25 mouse cellular contexts compared by ENCODE assay signal in the genomic region with DNA sequence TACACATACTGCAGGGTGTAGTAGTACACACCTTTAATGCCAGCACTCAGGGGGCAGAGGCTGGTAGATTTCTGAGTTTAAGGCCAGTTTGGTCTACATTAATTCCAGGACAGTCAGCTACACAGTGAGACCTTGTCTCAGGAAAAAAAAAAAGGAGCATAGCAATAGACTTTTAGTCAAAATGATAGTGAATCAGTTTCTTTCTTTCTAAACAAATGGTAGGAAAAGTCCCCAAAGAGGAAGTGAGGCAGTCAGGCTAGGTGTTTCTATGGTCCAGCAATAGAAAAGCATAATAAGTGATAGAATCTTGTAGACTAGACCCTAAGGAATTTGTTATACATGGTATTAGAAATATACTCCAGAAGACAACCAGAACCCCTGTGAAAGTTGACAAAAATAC.
"Had no signal": no experiment of that assay in that cellular context is flagged by ENCODE, and none has a peak within 500 bp of the region (broad histone marks: within the 10 kb centered on the region; RNA-seq: fewer than 3 reads in every experiment).

No protein-coding gene starts in this region.

- H3K4me3 ChIP-seq: embryonic facial prominence, embryonic 10.5 days; embryonic facial prominence, embryonic 12.5 days; embryonic facial prominence, embryonic 13.5 days; embryonic facial prominence, embryonic 15.5 days; erythroblast, embryonic 14.5 days; forebrain, embryonic 10.5 days; forebrain, embryonic 12.5 days; forebrain, embryonic 13.5 days; forebrain, embryonic 15.5 days; gastrocnemius, adult 2 months; heart, adult 2 months; heart, embryonic 10.5 days had no signal

- H3K9me3 ChIP-seq: embryonic facial prominence, embryonic 10.5 days; embryonic facial prominence, embryonic 12.5 days; embryonic facial prominence, embryonic 13.5 days; embryonic facial prominence, embryonic 15.5 days; forebrain, embryonic 10.5 days; forebrain, embryonic 12.5 days; forebrain, embryonic 13.5 days; forebrain, embryonic 15.5 days; heart, embryonic 10.5 days had no signal

- H3K9ac ChIP-seq: embryonic facial prominence, embryonic 12.5 days; embryonic facial prominence, embryonic 13.5 days; embryonic facial prominence, embryonic 15.5 days; forebrain, embryonic 12.5 days; forebrain, embryonic 13.5 days; forebrain, embryonic 15.5 days; forebrain, postnatal 0 days had no signal

- DNase-seq: cerebellum, adult 9-10 months; cerebellum, adult 9-11 months; cerebellum, postnatal 10 days; cerebellum, postnatal 14 days; cerebellum, postnatal 25 days; cerebellum, postnatal 36 days; embryo, embryonic 11 days; forebrain, postnatal 0 days; gastrocnemius, adult 2 months; gastrocnemius, postnatal 10 days; gastrocnemius, postnatal 14 days; gastrocnemius, postnatal 25 days; gastrocnemius, postnatal 36 days; heart, adult 18-20 months; heart, adult 2 months had no signal

- H3K27me3 ChIP-seq: embryonic facial prominence, embryonic 12.5 days; embryonic facial prominence, embryonic 13.5 days; embryonic facial prominence, embryonic 15.5 days; forebrain, embryonic 12.5 days; forebrain, embryonic 13.5 days; forebrain, embryonic 15.5 days had no signal

- H3K4me2 ChIP-seq: embryonic facial prominence, embryonic 12.5 days; embryonic facial prominence, embryonic 13.5 days; embryonic facial prominence, embryonic 15.5 days; forebrain, embryonic 12.5 days; forebrain, embryonic 13.5 days; forebrain, embryonic 15.5 days had no signal

- H3K27ac ChIP-seq: embryonic facial prominence, embryonic 10.5 days; embryonic facial prominence, embryonic 12.5 days; embryonic facial prominence, embryonic 13.5 days; embryonic facial prominence, embryonic 15.5 days; forebrain, embryonic 10.5 days; forebrain, embryonic 12.5 days; forebrain, embryonic 13.5 days; forebrain, embryonic 15.5 days; gastrocnemius, adult 2 months; heart, adult 2 months; heart, embryonic 10.5 days had no signal

- H3K4me1 ChIP-seq: embryonic facial prominence, embryonic 10.5 days; embryonic facial prominence, embryonic 12.5 days; embryonic facial prominence, embryonic 13.5 days; embryonic facial prominence, embryonic 15.5 days; forebrain, embryonic 10.5 days; forebrain, embryonic 12.5 days; forebrain, embryonic 13.5 days; forebrain, embryonic 15.5 days; heart, embryonic 10.5 days had no signal
